Mouse (Mus musculus) forebrain, embryonic 14.5 days (tissue): Measurements from ENCODE around the gene Olfr1501. TPM values are rescaled to one million over a fixed set of nuclear protein-coding genes. Genes with fewer than 3 reads are reported as not detected.
"Not testable (repeated sequence)": the region's sequence is repeated elsewhere in the genome, so short reads cannot be mapped to it uniquely, and the experiment has no call there.

Experiments
- ATAC-seq: fragments of 200-750 bp; cut with Nextera tagmentation; 2 replicates; pipeline ENCODE4 v1.8.0; 2017; ENCODE audit warnings: mild to moderate bottlenecking, moderate library complexity
- DNase-seq: peaks from one replicate; pipeline ENCODE4 v3.0.0-alpha.2; 2015; ENCODE audit warnings: low spot score
- H3K27ac ChIP-seq: fragments of 300-500 bp; sonication (generic); 2 replicates; pipeline ENCODE4 v1.5.1; 2014; ENCODE audit warnings: low read depth, mild to moderate bottlenecking, control low read depth, low read length, moderate library complexity
- H3K27me3 ChIP-seq: fragments of 300-500 bp; sonication (generic); replicated peaks from 2 replicates; pipeline ENCODE4 v1.6.1; 2014; ENCODE audit warnings: low read length, control low read depth, mixed read lengths; ENCODE audit not compliant: control insufficient read depth, insufficient read depth
- H3K36me3 ChIP-seq: fragments of 300-500 bp; sonication (generic); 2 replicates; pipeline ENCODE4 v1.6.1; 2014; ENCODE audit warnings: low read length, control low read depth; ENCODE audit not compliant: control insufficient read depth, insufficient read depth
- H3K4me1 ChIP-seq: fragments of 300-500 bp; sonication (generic); 2 replicates; pipeline ENCODE4 v1.6.1; 2014; ENCODE audit warnings: antibody characterized with exemption, low read length, control low read depth; ENCODE audit not compliant: control insufficient read depth, insufficient read depth
- H3K4me2 ChIP-seq: fragments of 300-500 bp; sonication (generic); 2 replicates; pipeline ENCODE4 v1.6.1; 2014; ENCODE audit warnings: mild to moderate bottlenecking, control low read depth, low read length
- H3K4me3 ChIP-seq: fragments of 300-500 bp; sonication (generic); 2 replicates; pipeline ENCODE4 v1.5.1; 2014; ENCODE audit warnings: low read depth, low read length, control low read depth
- H3K9ac ChIP-seq: fragments of 300-500 bp; sonication (generic); 2 replicates; pipeline ENCODE4 v1.6.1; 2014; ENCODE audit warnings: mild to moderate bottlenecking, low read length, control low read depth, moderate library complexity
- H3K9me3 ChIP-seq: fragments of 300-500 bp; sonication (generic); replicated peaks from 2 replicates; pipeline ENCODE4 v1.6.1; 2016; ENCODE audit warnings: low read length, control low read depth, mixed read lengths; ENCODE audit not compliant: control insufficient read depth
- WGBS: fragments of 180-500 bp; shearing (Covaris S2); extraction: QIAGEN DNeasy Blood & Tissue Kit; methylation state at CpG from one replicate; pipeline ENCODE4 v1.1.7; 2014; 5-methylcytosine and 5-hydroxymethylcytosine counted together
- polyA plus RNA-seq: library from polyadenylated mRNA; unstranded; fragments of >200 nt; fragmentation: Nextera tagmentation; extraction: Ambion mirVana; gene quantifications from 2 replicates; pipeline ENCODE4 v1.2.1, GENCODE M21; 2014

The Olfr1501 gene
- polyA plus RNA-seq, result not detected in 2 replicates

DNA sequence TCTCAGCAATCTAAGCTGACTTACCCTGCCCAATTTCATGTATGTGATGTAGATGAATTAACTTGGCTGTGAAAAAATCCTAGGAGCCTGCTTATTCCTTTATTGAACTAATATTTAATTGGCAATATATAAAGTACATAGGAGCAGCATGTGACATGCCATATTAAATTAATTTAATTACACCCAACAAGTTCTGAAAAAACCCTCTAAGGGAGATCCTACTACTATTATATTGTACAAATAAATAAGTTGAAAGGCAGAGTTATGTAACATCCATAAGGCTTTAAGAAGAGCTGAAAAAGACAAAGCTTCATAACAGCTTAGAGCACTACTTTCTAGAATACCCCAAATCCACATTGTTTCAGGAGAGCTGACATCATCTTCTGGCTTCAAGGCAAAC, at the start of gene Olfr1501:
Gene Olfr1501, minus strand, starts transcription at position 101 of the 400 bp plus-strand sequence.
- not testable (repeated sequence) for H3K4me1 ChIP-seq, H3K9ac ChIP-seq, ATAC-seq, H3K27ac ChIP-seq, H3K4me3 ChIP-seq, H3K4me2 ChIP-seq, DNase-seq, H3K36me3 ChIP-seq, H3K9me3 ChIP-seq, H3K27me3 ChIP-seq

DNA sequence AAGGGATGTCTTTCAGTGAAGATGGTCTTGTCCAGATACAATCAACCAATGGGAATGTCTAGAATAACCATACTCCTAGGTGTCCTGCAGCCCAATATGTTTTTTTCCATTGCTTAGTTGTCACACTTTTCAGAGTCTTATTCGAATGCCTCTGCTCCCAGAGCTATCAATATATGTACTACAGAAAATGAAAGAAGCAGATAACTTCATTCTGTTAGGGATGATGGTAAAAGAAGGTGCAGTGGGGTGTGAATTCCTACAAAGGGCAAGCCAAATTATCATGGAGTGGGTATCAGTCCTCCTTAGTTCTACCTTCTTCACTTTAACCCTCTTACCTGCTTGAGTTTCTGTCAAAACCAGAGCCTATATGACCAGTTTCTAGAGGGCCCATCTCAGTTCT, 47.3 kb upstream of the Olfr1501 start, which contains the start of gene Olfr1504:
Gene Olfr1504, minus strand, starts transcription at position 101 of the 400 bp plus-strand sequence.
- ATAC-seq (no peak), DNase-seq (no peak)
- no peaks in the 10 kb centered on the region for H3K9me3 ChIP-seq
- WGBS, result 57% methylated on average over 1 of the region's 1 CpGs
- no peak within 1 kb of the TSS for H3K27ac ChIP-seq
- H3K4me2 ChIP-seq, result no peak within 1 kb of the TSS
- H3K36me3 ChIP-seq, result no peaks in the 10 kb centered on the region
- no peak within 1 kb of the TSS for H3K9ac ChIP-seq
- H3K4me1 ChIP-seq, result no peaks in the 10 kb centered on the region
- no peaks in the 10 kb centered on the region for H3K27me3 ChIP-seq
- no peak within 1 kb of the TSS for H3K4me3 ChIP-seq

DNA sequence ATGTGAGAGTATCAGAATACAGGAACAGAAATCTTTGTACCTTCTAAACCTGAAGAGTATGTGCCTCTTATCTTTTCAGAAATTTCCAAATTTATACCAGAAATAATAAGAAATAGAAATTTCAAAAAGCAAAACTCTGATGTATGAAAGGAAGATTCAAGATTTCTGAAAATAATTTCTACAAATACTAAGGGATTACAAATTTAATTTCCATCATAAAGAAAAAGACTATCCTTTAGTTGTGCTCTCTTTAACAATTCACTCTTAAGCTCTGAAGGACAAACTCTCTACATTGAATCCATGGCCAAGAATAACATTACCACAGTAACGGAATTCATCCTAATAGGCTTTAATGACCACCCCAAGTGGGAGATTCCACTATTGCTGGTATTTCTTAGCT, 11.0 kb upstream of the Olfr1501 start, which contains the start of gene Olfr1502:
Gene Olfr1502, plus strand, starts transcription at position 301 of the 400 bp plus-strand sequence.
- ATAC-seq, result no peak

DNA sequence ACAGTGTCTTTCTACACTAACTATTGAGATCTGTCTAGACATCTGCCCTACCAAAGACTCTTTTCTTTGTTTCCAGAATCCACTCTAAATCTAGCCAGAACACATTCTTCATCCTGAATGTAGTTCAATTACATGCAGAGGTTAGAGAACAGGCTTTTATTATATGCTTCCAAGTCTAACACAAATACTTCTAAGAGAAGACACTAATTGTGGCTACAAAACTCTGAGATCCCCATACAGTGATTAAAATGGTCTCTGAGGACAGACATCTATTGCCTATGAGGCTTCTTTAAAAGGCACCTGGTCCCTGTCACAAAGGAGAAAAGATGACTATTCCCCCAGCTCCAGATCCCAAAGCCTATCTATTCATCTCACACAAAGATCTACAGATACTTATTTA, 20.1 kb downstream of the Olfr1501 start, which contains the start of gene Olfr1500:
Gene Olfr1500, minus strand, starts transcription at position 101 of the 400 bp plus-strand sequence.
- ATAC-seq (no peak), DNase-seq (no peak)
- Histone ChIP-seq H3K4me1 (no peaks in the 10 kb centered on the region), H3K9ac (no peak within 1 kb of the TSS), H3K4me2 (no peak within 1 kb of the TSS), H3K4me3 (no peak within 1 kb of the TSS), H3K27me3 (no peaks in the 10 kb centered on the region), H3K9me3 (no peaks in the 10 kb centered on the region), H3K36me3 (no peaks in the 10 kb centered on the region), H3K27ac (no peak within 1 kb of the TSS)

More for the DNA sequence above, 11.0 kb upstream of the Olfr1501 start, which contains the start of gene Olfr1502:
- H3K36me3 ChIP-seq, result no peaks in the 10 kb centered on the region
- H3K27ac ChIP-seq, result no peak within 1 kb of the TSS
- no peak for DNase-seq
- H3K9me3 ChIP-seq, result no peaks in the 10 kb centered on the region
- WGBS, result 93% methylated on average over 1 of the region's 1 CpGs
- no peaks in the 10 kb centered on the region for H3K4me1 ChIP-seq
- no peaks in the 10 kb centered on the region for H3K27me3 ChIP-seq
- H3K4me2 ChIP-seq, result no peak within 1 kb of the TSS
- no peak within 1 kb of the TSS for H3K4me3 ChIP-seq
- H3K9ac ChIP-seq, result no peak within 1 kb of the TSS

DNA sequence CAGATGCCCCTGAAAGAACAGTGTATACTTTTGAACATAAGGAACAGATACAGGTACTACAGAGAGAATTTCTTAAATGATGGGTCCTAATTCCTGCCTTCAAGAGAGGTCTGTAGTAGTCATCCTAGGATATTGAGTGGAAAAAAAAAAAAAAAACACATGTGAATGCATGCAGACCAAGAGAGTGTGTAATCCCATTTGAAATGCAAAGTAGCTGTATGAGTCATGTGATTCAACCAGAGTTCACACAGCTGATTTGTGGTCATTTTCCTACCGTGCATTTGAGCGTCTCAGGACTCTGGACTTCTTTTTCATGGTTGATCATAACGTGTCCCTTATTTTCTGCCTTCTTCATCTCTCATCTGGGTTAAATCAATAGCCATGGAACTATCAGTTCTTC, 22.0 kb downstream of the Olfr1501 start:
- H3K36me3 ChIP-seq, result no peaks in the 10 kb centered on the region
- H3K27ac ChIP-seq, result no peak overlapping the region
- DNase-seq (no peak), ATAC-seq (no peak)
- no peak overlapping the region for H3K4me2 ChIP-seq
- H3K4me1 ChIP-seq, result no peaks in the 10 kb centered on the region
- H3K27me3 ChIP-seq, result no peaks in the 10 kb centered on the region
- no peak overlapping the region for H3K9ac ChIP-seq
- H3K4me3 ChIP-seq, result no peak overlapping the region
- WGBS, result 81% methylated on average over 3 of the region's 3 CpGs
- H3K9me3 ChIP-seq, result no peaks in the 10 kb centered on the region

DNA sequence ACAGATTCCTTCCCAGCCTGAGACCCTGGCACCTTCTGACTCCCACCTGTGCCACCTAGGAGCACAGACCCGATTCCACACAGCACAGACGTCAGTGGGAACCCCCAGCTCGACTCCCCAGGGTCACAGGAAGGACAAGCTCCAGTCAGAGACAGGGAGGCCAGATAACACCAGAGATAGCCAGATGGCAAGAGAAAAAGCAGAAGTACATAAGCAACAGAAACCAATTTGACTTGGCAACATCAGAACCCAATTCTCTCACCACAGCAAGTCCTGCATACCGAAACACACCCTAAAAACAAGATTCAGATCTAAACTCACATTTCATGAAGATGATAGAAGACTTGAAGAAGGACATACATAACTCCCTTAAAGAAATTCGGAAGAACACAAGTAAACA, 29.6 kb downstream of the Olfr1501 start:
- no peaks in the 10 kb centered on the region for H3K27me3 ChIP-seq
- no peak overlapping the region for H3K9ac ChIP-seq
- ATAC-seq, result no peak
- no peak overlapping the region for H3K4me3 ChIP-seq
- 65% methylated on average over 5 of the region's 5 CpGs for WGBS
- no peaks in the 10 kb centered on the region for H3K4me1 ChIP-seq
- H3K4me2 ChIP-seq, result no peak overlapping the region
- DNase-seq, result no peak
- H3K36me3 ChIP-seq, result no peaks in the 10 kb centered on the region
- no peak overlapping the region for H3K27ac ChIP-seq
- H3K9me3 ChIP-seq, result no peaks in the 10 kb centered on the region

DNA sequence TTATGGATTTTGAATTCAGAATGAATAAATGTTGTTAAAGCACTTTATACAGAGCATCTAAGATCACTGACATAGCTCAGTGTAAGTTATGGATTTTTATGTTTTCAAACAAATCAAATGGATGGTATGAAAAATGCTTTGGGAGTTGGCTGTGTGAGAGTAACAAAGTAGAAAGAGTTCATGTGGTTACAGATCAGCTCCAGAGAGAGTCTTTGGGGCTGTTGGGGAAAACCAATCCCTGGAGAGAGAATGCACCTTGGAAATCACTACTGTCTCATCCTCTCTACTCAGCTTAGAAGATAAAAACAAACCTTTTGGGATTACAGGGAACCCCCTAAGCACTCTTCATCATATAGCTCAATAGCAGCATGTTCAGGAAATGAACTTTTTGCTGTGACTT, 31.1 kb downstream of the Olfr1501 start, which contains the start of gene Olfr1499:
Gene Olfr1499, minus strand, starts transcription at position 101 of the 400 bp plus-strand sequence.
- H3K4me2 ChIP-seq, result no peak within 1 kb of the TSS
- no peaks in the 10 kb centered on the region for H3K36me3 ChIP-seq
- DNase-seq (no peak), ATAC-seq (no peak)
- H3K4me3 ChIP-seq, result no peak within 1 kb of the TSS
- H3K9me3 ChIP-seq, result no peaks in the 10 kb centered on the region
- H3K27ac ChIP-seq, result no peak within 1 kb of the TSS
- no peaks in the 10 kb centered on the region for H3K27me3 ChIP-seq
- H3K9ac ChIP-seq, result no peak within 1 kb of the TSS
- H3K4me1 ChIP-seq, result no peaks in the 10 kb centered on the region

DNA sequence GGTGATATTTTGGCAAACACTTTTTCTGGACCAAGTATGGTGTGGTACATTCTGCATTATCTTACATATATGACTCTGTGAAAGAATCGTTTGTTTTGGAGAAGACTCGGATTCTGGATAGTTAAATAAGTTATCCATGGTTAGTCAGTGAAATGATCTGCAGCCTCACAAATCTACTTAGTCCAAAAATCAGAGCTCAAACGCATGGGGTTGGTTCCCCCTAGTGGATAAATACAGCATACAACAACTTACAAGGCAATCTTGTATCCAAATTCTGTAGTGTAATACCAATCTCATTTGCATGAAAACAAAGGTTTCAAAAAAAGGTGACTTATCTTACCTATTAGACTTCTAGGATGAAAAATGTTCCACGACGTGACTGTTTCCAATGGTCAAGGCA, 31.7 kb downstream of the Olfr1501 start:
- ATAC-seq (no peak), DNase-seq (peak; percentile 53)
- Histone ChIP-seq H3K4me3 (no peak overlapping the region), H3K27ac (no peak overlapping the region), H3K9me3 (no peaks in the 10 kb centered on the region), H3K4me2 (no peak overlapping the region), H3K36me3 (no peaks in the 10 kb centered on the region), H3K4me1 (no peaks in the 10 kb centered on the region), H3K9ac (no peak overlapping the region), H3K27me3 (no peaks in the 10 kb centered on the region)
- WGBS, result 40% methylated on average over 5 of the region's 5 CpGs

DNA sequence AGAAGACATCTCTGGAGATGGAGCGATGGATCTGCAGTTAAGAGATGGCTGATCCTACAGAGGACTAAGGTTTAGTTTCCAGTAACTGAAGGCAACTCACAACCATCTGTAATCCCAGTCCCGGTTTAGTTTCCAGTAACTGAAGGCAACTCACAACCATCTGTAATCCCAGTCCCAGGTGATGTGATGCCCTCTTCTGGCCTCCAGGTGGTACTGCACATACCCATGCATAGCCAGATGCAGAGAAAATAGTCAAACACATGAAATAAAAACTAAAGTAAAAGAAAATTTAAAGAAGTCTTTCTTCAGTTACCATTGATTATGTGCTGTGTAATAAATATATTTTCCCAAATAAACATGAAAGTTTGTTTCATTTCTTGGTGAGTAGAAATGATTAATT, 37.7 kb downstream of the Olfr1501 start:
- Histone ChIP-seq H3K36me3 (no peaks in the 10 kb centered on the region), H3K4me2 (no peak overlapping the region), H3K4me3 (no peak overlapping the region), H3K27ac (no peak overlapping the region), H3K9me3 (no peaks in the 10 kb centered on the region), H3K9ac (no peak overlapping the region), H3K27me3 (no peaks in the 10 kb centered on the region), H3K4me1 (no peaks in the 10 kb centered on the region)
- 59% methylated on average over 2 of the region's 2 CpGs for WGBS
- DNase-seq (no peak), ATAC-seq (no peak)
